Mouse (Mus musculus) retina, adult 2 months (tissue): Measurements from ENCODE around the gene Tead3.
A peak's percentile ranks its signal among the peaks of the same experiment; 100 is the strongest.

Experiments
- DNase-seq: peaks from one replicate; pipeline ENCODE4 v3.0.0-alpha.2; 2012; ENCODE audit warnings: low read depth, low spot score

Gene Tead3

GRCm38 (mm10) chr17:28350466-28351352 is at the start of gene Tead3:
Gene Tead3, minus strand, starts transcription at chr17:28350817.
- DNase-seq = no peak

GRCm38 (mm10) chr17:28394994-28395393 is 44.4 kb upstream of the Tead3 start:
- DNase-seq = no peak

GRCm38 (mm10) chr17:28394051-28394765 is 43.6 kb upstream of the Tead3 start:
- no peak for DNase-seq

GRCm38 (mm10) chr17:28391568-28392432 is 41.2 kb upstream of the Tead3 start:
- DNase-seq = no peak

GRCm38 (mm10) chr17:28388534-28388933 is 37.9 kb upstream of the Tead3 start:
- no peak for DNase-seq

- DNase-seq = peak; percentile 74
These were observed 35.7 kb upstream of the Tead3 start for GRCm38 (mm10) chr17:28386150-28386905.

- no peak for DNase-seq
These were observed 33.7 kb upstream of the Tead3 start for GRCm38 (mm10) chr17:28384298-28384697.

- peak; percentile 90 for DNase-seq
These were observed 29.6 kb upstream of the Tead3 start for GRCm38 (mm10) chr17:28380255-28380654.

GRCm38 (mm10) chr17:28375592-28376061 is 25.0 kb upstream of the Tead3 start:
- no peak for DNase-seq

- no peak for DNase-seq
These were observed 23.9 kb upstream of the Tead3 start for GRCm38 (mm10) chr17:28374494-28374893.

GRCm38 (mm10) chr17:28373821-28374220 is 23.2 kb upstream of the Tead3 start:
- DNase-seq = peak; percentile 71

GRCm38 (mm10) chr17:28371941-28372340 is 21.3 kb upstream of the Tead3 start:
- peak; percentile 71 for DNase-seq

GRCm38 (mm10) chr17:28371286-28371685 is 20.7 kb upstream of the Tead3 start:
- no peak for DNase-seq

- DNase-seq = no peak
These were observed 18.4 kb upstream of the Tead3 start for GRCm38 (mm10) chr17:28369056-28369455.

- no peak for DNase-seq
These were observed 17.8 kb upstream of the Tead3 start for GRCm38 (mm10) chr17:28368449-28368848.

- peak; percentile 75 for DNase-seq
These were observed 14.5 kb upstream of the Tead3 start, which contains the start of gene Tulp1 for GRCm38 (mm10) chr17:28365122-28365521. Gene Tulp1, minus strand, starts transcription at chr17:28365222.

GRCm38 (mm10) chr17:28363507-28363906 is 12.9 kb upstream of the Tead3 start:
- DNase-seq = no peak

- DNase-seq = no peak
These were observed 12.2 kb upstream of the Tead3 start for GRCm38 (mm10) chr17:28362653-28363292.

- no peak for DNase-seq
These were observed 11.5 kb upstream of the Tead3 start for GRCm38 (mm10) chr17:28361921-28362652.
